Mouse (Mus musculus): Measurements from ENCODE around the gene Trub1.

DNA sequence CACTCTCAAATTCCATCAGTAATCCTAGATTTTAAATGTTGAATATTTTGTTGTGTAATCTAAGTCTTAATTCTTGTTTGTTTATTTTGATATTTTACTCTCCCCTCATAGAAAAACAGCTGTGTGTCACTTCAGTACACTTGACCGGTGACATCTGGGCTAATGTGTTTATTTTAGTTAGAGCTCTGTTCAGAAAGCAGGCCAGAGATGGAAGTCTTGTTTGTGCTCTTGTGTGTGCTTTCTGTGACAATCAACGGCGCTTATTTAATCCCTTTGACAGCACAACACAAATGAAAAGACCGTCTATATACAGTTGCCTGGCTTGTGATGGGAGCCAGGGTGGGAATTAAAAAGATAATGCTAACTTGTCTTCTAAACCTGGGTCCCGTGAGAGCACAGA, 53.9 kb downstream of the Trub1 start:
- no peak for TF ChIP-seq CTCF (IDR thresholded peaks at IDR 0.05; ENCODE audit: borderline replicate concordance, control insufficient read depth, extremely low read depth, insufficient read depth, low read length, poor library complexity)
- no peak for TF ChIP-seq POLR2A (IDR thresholded peaks at IDR 0.05; ENCODE audit: control insufficient read depth, extremely low read depth, insufficient read depth, low read length, poor library complexity)
